Mouse (Mus musculus): Measurements from ENCODE around the gene Trim50. TPM values are rescaled to one million over a fixed set of nuclear protein-coding genes. Genes with fewer than 3 reads are reported as not detected.

The Trim50 gene
- not detected in 2 replicates for polyA plus RNA-seq (2015; fragmentation: Nextera tagmentation; extraction: Ambion mirVana)

DNA sequence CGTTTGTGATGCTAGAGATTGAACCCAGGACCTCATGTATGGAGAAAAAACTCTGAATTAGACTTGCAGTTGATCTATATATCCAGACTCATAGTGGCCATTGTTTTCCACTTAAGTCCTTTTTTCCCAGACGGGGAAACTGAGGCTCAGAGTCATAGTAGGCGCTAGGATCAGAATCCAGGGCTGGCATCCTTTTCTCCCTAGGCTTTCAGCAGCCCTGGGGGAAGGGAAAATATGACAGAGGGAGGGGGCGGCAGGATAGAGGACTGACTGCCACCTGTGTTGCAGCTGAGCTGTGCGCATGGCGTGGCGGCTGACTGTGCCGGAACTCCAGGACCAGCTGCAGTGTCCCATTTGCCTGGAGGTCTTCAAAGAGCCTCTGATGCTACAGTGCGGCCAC lies at the start of gene Trim50:
Gene Trim50 (plus strand): TSS at position 301 of the 400 bp plus-strand sequence.
- Histone ChIP-seq H3K4me1 (ENCODE audit: control insufficient read depth, insufficient read depth, low read length) (no peaks in the 10 kb centered on the region), H3K9ac (ENCODE audit: low read depth, low read length) (no peak within 1 kb of the TSS), H3K36me3 (ENCODE audit: control insufficient read depth, insufficient read depth, low read length) (no peaks in the 10 kb centered on the region), H3K4me2 (ENCODE audit: low read length) (no peak within 1 kb of the TSS), H3K4me3 (ENCODE audit: low read depth, low read length) (no peak within 1 kb of the TSS), H3K27me3 (ENCODE audit: control insufficient read depth, insufficient read depth, low read depth, low read length) (no peaks in the 10 kb centered on the region), H3K9me3 (replicated peaks; ENCODE audit: control insufficient read depth, low read length, poor library complexity, severe bottlenecking) (no peaks in the 10 kb centered on the region; the same call in 1 of the 2 replicates), H3K27ac (ENCODE audit: low read length) (no peak within 1 kb of the TSS)
- 65% methylated on average over 9 of the region's 9 CpGs for WGBS
- no peak for ATAC-seq

DNA sequence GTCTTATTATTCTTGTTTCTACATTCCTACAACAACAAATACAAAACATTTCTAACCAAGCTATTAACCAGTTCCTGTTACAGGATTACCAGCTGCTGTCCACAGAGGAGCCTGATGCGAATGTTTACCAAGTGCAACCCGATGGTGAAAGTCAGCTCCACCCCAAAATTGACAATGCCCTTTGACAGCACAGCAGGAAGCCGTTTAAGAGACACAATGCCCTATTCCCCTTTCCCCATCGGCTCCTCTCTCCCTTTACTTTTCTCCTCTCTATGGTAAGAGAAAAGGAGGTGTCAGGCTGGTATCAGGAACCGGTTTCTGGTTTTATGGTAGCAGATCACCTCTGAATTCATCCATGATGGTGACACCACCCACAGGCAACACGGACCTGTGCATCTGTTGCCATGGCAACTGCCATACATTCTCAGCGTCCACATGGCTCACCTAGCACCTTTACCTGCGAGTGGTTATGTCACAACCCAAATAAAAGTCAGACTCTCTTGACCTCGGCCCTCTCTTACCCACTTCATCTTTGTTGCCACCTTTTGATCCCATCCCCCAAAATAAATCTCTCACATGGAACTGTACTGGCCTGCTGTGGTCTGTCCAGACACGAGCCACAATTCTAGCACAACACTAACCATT lies 46.7 kb upstream of the Trim50 start:
- no peaks in the 10 kb centered on the region for H3K9me3 ChIP-seq (replicated peaks; ENCODE audit: control insufficient read depth, low read length, poor library complexity, severe bottlenecking)
- H3K9ac ChIP-seq (ENCODE audit: low read depth, low read length) = no peak overlapping the region
- H3K4me2 ChIP-seq (ENCODE audit: low read length) = no peak overlapping the region
- WGBS = 37% methylated on average over 10 of the region's 10 CpGs
- no peaks in the 10 kb centered on the region for H3K27me3 ChIP-seq (ENCODE audit: control insufficient read depth, insufficient read depth, low read depth, low read length)
- ATAC-seq = no peak
- H3K4me1 ChIP-seq (ENCODE audit: control insufficient read depth, insufficient read depth, low read length) = no peaks in the 10 kb centered on the region
- no peak overlapping the region for H3K27ac ChIP-seq (ENCODE audit: low read length)
- no peaks in the 10 kb centered on the region for H3K36me3 ChIP-seq (ENCODE audit: control insufficient read depth, insufficient read depth, low read length)
- H3K4me3 ChIP-seq (ENCODE audit: low read depth, low read length) = no peak overlapping the region

DNA sequence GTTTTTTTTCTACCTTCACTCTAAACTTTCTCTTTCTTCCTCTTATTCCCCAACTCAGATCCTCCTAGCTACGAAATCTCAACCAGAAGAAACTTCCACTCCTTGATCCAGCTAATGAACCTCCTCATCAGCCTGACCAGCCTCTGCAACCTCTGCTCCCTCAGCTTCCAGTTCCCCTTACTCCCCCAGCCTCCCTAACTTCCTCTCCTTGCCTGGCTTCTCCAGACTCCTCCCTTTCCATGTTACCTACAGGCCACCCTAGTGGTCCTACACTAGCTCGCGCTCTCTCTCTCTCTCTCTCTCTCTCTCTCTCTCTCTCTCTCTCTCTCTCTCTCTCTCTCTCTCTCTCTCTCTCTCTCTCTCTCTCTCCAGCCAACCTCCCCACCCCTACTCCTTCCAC lies 36.9 kb upstream of the Trim50 start:
- ATAC-seq = no peak
- Histone ChIP-seq H3K27me3 (ENCODE audit: control insufficient read depth, insufficient read depth, low read depth, low read length) (no peaks in the 10 kb centered on the region), H3K4me1 (ENCODE audit: control insufficient read depth, insufficient read depth, low read length) (no peaks in the 10 kb centered on the region), H3K27ac (ENCODE audit: low read length) (no peak overlapping the region), H3K4me2 (ENCODE audit: low read length) (no peak overlapping the region), H3K4me3 (ENCODE audit: low read depth, low read length) (no peak overlapping the region), H3K9me3 (replicated peaks; ENCODE audit: control insufficient read depth, low read length, poor library complexity, severe bottlenecking) (no peaks in the 10 kb centered on the region), H3K9ac (ENCODE audit: low read depth, low read length) (no peak overlapping the region), H3K36me3 (ENCODE audit: control insufficient read depth, insufficient read depth, low read length) (no peaks in the 10 kb centered on the region)
- WGBS = 81% methylated on average over 3 of the region's 3 CpGs

DNA sequence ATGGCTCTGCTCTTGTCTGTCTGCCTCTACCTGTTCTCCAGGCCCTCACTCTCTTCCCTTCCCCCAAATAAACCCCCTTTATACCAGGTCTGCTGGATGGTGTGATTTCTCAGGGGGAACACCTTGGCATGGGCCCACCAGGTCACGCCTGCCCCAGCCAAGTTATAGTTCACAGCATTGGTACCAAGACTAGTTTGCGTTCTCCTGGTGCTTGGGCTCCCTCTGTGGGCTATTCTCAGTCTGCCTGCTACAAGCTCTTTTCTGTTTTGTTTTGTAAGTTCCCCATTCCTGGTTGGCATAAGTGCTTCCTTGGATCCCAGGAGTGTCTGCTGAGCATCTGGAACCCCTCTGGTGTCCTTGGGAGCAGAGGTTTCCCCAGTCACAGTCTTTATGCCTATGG lies 33.2 kb upstream of the Trim50 start:
- no peak overlapping the region for H3K9ac ChIP-seq (ENCODE audit: low read depth, low read length)
- H3K27ac ChIP-seq (ENCODE audit: low read length) = no peak overlapping the region
- no peaks in the 10 kb centered on the region for H3K36me3 ChIP-seq (ENCODE audit: control insufficient read depth, insufficient read depth, low read length)
- no peaks in the 10 kb centered on the region for H3K4me1 ChIP-seq (ENCODE audit: control insufficient read depth, insufficient read depth, low read length)
- no peaks in the 10 kb centered on the region for H3K9me3 ChIP-seq (replicated peaks; ENCODE audit: control insufficient read depth, low read length, poor library complexity, severe bottlenecking)
- no peak overlapping the region for H3K4me2 ChIP-seq (ENCODE audit: low read length)
- no peak overlapping the region for H3K4me3 ChIP-seq (ENCODE audit: low read depth, low read length)
- 79% methylated on average over 2 of the region's 2 CpGs for WGBS
- no peaks in the 10 kb centered on the region for H3K27me3 ChIP-seq (ENCODE audit: control insufficient read depth, insufficient read depth, low read depth, low read length)
- ATAC-seq = no peak

DNA sequence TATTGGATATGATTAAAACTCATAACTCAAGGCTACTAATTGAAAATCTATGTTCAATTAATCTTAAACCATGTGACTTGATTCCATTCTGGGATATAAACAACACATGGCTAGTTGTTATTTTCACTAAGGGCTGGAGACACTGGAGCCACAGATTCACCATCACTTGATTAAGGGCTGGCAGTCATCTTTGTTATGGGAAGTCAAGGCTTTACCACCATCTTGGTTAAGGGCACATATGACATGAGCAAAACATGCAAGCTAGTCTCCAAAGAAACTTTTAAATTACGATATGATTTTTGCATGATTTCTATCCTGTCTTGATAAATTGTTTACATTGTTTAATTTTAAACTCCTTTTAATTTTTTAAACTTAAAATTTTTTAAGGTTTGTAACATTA lies 30.9 kb upstream of the Trim50 start:
- no peak overlapping the region for H3K4me3 ChIP-seq (ENCODE audit: low read depth, low read length)
- H3K4me1 ChIP-seq (ENCODE audit: control insufficient read depth, insufficient read depth, low read length) = no peaks in the 10 kb centered on the region; the same call in 1 of the 2 replicates
- no peak for ATAC-seq
- no peaks in the 10 kb centered on the region for H3K9me3 ChIP-seq (replicated peaks; ENCODE audit: control insufficient read depth, low read length, poor library complexity, severe bottlenecking)
- no peak overlapping the region for H3K9ac ChIP-seq (ENCODE audit: low read depth, low read length)
- no peak overlapping the region for H3K4me2 ChIP-seq (ENCODE audit: low read length)
- H3K27me3 ChIP-seq (ENCODE audit: control insufficient read depth, insufficient read depth, low read depth, low read length) = no peaks in the 10 kb centered on the region
- WGBS = 88% methylated on average over 1 of the region's 1 CpGs
- no peak overlapping the region for H3K27ac ChIP-seq (ENCODE audit: low read length)
- no peaks in the 10 kb centered on the region for H3K36me3 ChIP-seq (ENCODE audit: control insufficient read depth, insufficient read depth, low read length)

DNA sequence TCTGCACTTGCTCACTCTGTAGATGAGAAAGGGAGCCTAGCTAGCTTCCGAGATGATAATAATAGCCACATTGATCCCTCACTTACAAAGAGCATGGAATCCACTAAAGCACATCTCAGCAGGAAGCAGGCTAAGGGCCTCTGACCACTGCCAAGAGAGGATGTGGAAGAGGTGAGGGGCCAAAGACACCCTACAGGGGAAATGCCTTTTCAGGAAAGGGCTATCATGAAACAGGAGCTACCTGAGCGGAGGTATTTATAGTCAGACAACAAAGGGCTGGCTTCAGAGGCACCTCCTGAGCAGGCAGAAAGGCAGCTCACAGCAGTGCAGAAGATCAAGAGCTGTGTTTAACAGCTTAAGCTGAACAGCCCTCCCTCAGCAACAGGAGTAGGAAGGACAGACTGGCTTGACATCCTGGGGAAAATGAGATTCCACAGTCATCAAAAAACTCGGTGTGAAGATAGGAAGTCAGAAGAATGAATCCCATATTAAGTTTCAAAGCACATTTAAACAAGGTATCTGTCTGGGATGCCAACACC lies 26.9 kb upstream of the Trim50 start:
- Histone ChIP-seq H3K4me2 (ENCODE audit: low read length) (no peak overlapping the region), H3K4me1 (ENCODE audit: control insufficient read depth, insufficient read depth, low read length) (no peaks in the 10 kb centered on the region; the same call in 1 of the 2 replicates)
- ATAC-seq = peak; percentile 70; the same call in 1 of the 2 replicates

DNA sequence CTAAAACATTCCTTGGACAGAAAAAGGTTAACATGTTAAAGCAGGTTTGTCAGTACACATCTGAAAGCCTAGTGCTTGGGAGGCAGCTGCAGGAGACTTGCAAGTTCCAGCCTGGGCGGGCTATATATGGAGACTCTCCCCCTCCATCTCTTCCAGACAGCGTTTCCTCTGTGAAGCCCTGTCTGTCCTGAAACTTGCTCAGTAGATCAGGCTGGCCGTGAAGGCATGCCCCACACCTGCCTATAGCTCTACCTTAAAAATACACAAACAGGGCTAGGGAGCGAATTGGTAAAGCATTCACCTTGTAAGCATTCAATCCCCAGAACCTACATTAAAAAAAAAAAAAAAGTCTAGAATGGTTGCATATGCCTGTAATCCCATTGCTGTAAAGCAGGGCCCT lies 23.6 kb upstream of the Trim50 start:
- H3K27ac ChIP-seq (ENCODE audit: low read length) = no peak overlapping the region
- H3K27me3 ChIP-seq (ENCODE audit: control insufficient read depth, insufficient read depth, low read depth, low read length) = no peaks in the 10 kb centered on the region
- no peaks in the 10 kb centered on the region for H3K36me3 ChIP-seq (ENCODE audit: control insufficient read depth, insufficient read depth, low read length)
- H3K9me3 ChIP-seq (replicated peaks; ENCODE audit: control insufficient read depth, low read length, poor library complexity, severe bottlenecking) = no peaks in the 10 kb centered on the region
- no peak for ATAC-seq
- H3K4me3 ChIP-seq (ENCODE audit: low read depth, low read length) = no peak overlapping the region
- 83% methylated on average over 4 of the region's 4 CpGs for WGBS
- no peak overlapping the region for H3K9ac ChIP-seq (ENCODE audit: low read depth, low read length)
- H3K4me1 ChIP-seq (ENCODE audit: control insufficient read depth, insufficient read depth, low read length) = no peaks in the 10 kb centered on the region; the same call in 1 of the 2 replicates
- H3K4me2 ChIP-seq (ENCODE audit: low read length) = no peak overlapping the region

More for the DNA sequence above, 26.9 kb upstream of the Trim50 start:
- Histone ChIP-seq H3K4me3 (ENCODE audit: low read depth, low read length) (no peak overlapping the region), H3K27ac (ENCODE audit: low read length) (peak overlapping the region; percentile 53), H3K36me3 (ENCODE audit: control insufficient read depth, insufficient read depth, low read length) (no peaks in the 10 kb centered on the region), H3K27me3 (ENCODE audit: control insufficient read depth, insufficient read depth, low read depth, low read length) (no peaks in the 10 kb centered on the region), H3K9me3 (replicated peaks; ENCODE audit: control insufficient read depth, low read length, poor library complexity, severe bottlenecking) (no peaks in the 10 kb centered on the region), H3K9ac (ENCODE audit: low read depth, low read length) (no peak overlapping the region)
- 4% methylated on average over 3 of the region's 3 CpGs for WGBS

DNA sequence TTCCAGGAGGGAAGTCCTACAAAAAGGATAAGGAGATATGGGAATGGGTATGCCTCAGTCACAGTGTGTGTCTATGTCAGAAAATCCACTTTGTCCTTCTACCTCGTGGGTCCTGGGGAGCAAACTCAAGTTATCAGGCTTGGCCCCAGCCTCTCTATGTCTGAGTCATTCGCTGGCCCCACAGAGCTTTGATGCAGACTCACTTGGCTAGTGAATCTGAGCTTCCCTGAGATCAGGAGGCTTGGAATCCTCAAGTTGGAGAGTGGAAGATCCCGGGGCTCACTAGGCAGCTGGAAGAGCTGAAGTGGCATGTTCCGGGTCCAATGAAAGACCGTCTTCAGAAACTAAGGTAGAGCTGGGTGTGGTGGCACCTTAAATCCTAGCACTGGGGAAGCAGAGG lies 22.9 kb upstream of the Trim50 start:
- no peak overlapping the region for H3K9ac ChIP-seq (ENCODE audit: low read depth, low read length)
- no peak overlapping the region for H3K4me2 ChIP-seq (ENCODE audit: low read length)
- no peak for ATAC-seq
- H3K27ac ChIP-seq (ENCODE audit: low read length) = no peak overlapping the region
- H3K9me3 ChIP-seq (replicated peaks; ENCODE audit: control insufficient read depth, low read length, poor library complexity, severe bottlenecking) = no peaks in the 10 kb centered on the region
- H3K4me3 ChIP-seq (ENCODE audit: low read depth, low read length) = no peak overlapping the region
- no peaks in the 10 kb centered on the region; the same call in 1 of the 2 replicates for H3K4me1 ChIP-seq (ENCODE audit: control insufficient read depth, insufficient read depth, low read length)
- H3K27me3 ChIP-seq (ENCODE audit: control insufficient read depth, insufficient read depth, low read depth, low read length) = no peaks in the 10 kb centered on the region
- no peaks in the 10 kb centered on the region for H3K36me3 ChIP-seq (ENCODE audit: control insufficient read depth, insufficient read depth, low read length)
- 82% methylated on average over 5 of the region's 5 CpGs for WGBS

DNA sequence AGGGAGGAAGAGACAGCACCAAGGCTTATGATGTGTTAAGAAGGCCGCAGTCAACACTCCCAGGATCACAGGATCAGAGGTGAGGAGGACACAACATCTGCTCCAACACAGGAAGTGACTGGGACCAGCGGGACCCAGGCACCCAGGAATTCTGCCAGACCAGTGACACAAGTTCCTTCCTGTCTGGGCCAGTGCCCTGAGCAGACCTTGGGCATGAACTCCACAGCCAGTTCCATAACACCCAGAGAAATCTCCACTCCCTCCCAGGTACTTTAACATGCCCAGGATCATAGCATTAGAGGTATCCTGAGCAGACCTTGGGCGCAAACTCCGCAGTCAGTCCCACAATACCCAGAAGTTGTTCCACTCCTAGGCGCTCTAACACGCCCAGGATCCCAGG lies 21.9 kb upstream of the Trim50 start:
- 88% methylated on average over 6 of the region's 6 CpGs for WGBS
- no peaks in the 10 kb centered on the region for H3K4me1 ChIP-seq (ENCODE audit: control insufficient read depth, insufficient read depth, low read length)

More for the DNA sequence above, 21.9 kb upstream of the Trim50 start:
- Histone ChIP-seq H3K27me3 (ENCODE audit: control insufficient read depth, insufficient read depth, low read depth, low read length) (no peaks in the 10 kb centered on the region), H3K36me3 (ENCODE audit: control insufficient read depth, insufficient read depth, low read length) (no peaks in the 10 kb centered on the region), H3K9me3 (replicated peaks; ENCODE audit: control insufficient read depth, low read length, poor library complexity, severe bottlenecking) (no peaks in the 10 kb centered on the region), H3K27ac (ENCODE audit: low read length) (no peak overlapping the region), H3K4me2 (ENCODE audit: low read length) (no peak overlapping the region), H3K9ac (ENCODE audit: low read depth, low read length) (no peak overlapping the region), H3K4me3 (ENCODE audit: low read depth, low read length) (no peak overlapping the region)
- no peak for ATAC-seq
